Mouse (Mus musculus) lung, postnatal 0 days (tissue): Measurements from ENCODE around the gene Zfp408.

Source experiments
- CTCF ChIP-seq: IDR thresholded peaks from 2 replicates; pipeline ENCODE4 v1.5.1; 2016; ENCODE audit warnings: antibody characterized with exemption, mild to moderate bottlenecking
- EP300 ChIP-seq: IDR thresholded peaks from 2 replicates; pipeline ENCODE4 v1.6.1; 2016; ENCODE audit warnings: antibody characterized with exemption, mild to moderate bottlenecking, control low read depth

- TF ChIP-seq CTCF (no peak), EP300 (no peak)
Observed at GRCm38 (mm10) chr2:91649152-91649551, 439 bp downstream of the Zfp408 start.
